12 mouse cellular contexts compared by ENCODE assay signal in genomic region chr5:135042105-135042788, GRCm38 (mm10). TPM values are rescaled to one million over a fixed set of nuclear protein-coding genes. Genes with fewer than 3 reads are reported as not detected.
A peak's percentile ranks its signal among the peaks of the same experiment; 100 is the strongest.
DNase-seq lines count a peak whose midpoint lies in the region; ATAC-seq and TF ChIP-seq lines count a peak whose summit lies in the region.
"Had no signal": no experiment of that assay in that cellular context is flagged by ENCODE, and none has a peak within 500 bp of the region (broad histone marks: within the 10 kb centered on the region; RNA-seq: fewer than 3 reads in every experiment).

No protein-coding gene starts in this region.

- intact Hi-C loops in gastrocnemius, postnatal 14 days (cut with DNase I; ENCODE audit: low total_unique reads), result no loop called here

- no peaks in the 10 kb centered on the region for H3K27me3 ChIP-seq in intestine, embryonic 15.5 days (replicated peaks)
- H3K27me3 ChIP-seq in intestine, postnatal 0 days (replicated peaks; ENCODE audit: control insufficient read depth, insufficient read depth, low read length), result no peaks in the 10 kb centered on the region
- H3K27me3 ChIP-seq in embryonic facial prominence, embryonic 11.5 days (ENCODE audit: control insufficient read depth, insufficient read depth, low read length), result no peaks in the 10 kb centered on the region
- no peaks in the 10 kb centered on the region for H3K27me3 ChIP-seq in liver, postnatal 0 days (ENCODE audit: insufficient read depth, low read length)

- in situ Hi-C loops in ES-E14 (cut with MboI; ENCODE audit: low sequenced_read_pairs in 2 of 2, unreplicated experiment in 2 of 2), result no loop called here

- 0 out of 2 replicates have a peak, but pooled peaks cover 7% of the 10 kb centered on the region for H3K4me1 ChIP-seq in intestine, embryonic 15.5 days (replicated peaks)
- no peaks in the 10 kb centered on the region for H3K4me1 ChIP-seq in intestine, postnatal 0 days (replicated peaks; ENCODE audit: control insufficient read depth, insufficient read depth, low read length)
- H3K4me1 ChIP-seq in ES-E14 (ENCODE audit: control insufficient read depth in 2 of 2, insufficient read depth in 2 of 2, low read length in 2 of 2, poor library complexity in 1 of 2), result peaks cover 2 to 18% of the 10 kb centered on the region in 2 experiments; a peak in 1 of 4 replicates
- no peaks in the 10 kb centered on the region for H3K4me1 ChIP-seq in embryonic facial prominence, embryonic 11.5 days (ENCODE audit: control insufficient read depth, insufficient read depth, low read length)
- H3K4me1 ChIP-seq in liver, postnatal 0 days (ENCODE audit: insufficient read depth), result peaks cover 15% of the 10 kb centered on the region

- no peak overlapping the region for H3K4me3 ChIP-seq in intestine, embryonic 15.5 days (replicated peaks)
- H3K4me3 ChIP-seq in intestine, postnatal 0 days (ENCODE audit: low read depth, low read length), result no peak overlapping the region
- H3K4me3 ChIP-seq in ES-E14 (ENCODE audit: insufficient read depth in 1 of 2, low read depth in 1 of 2, low read length in 2 of 2, poor library complexity in 1 of 2, severe bottlenecking in 1 of 2), result peak overlapping the region; percentile 69 to 83
- H3K4me3 ChIP-seq in embryonic facial prominence, embryonic 11.5 days (ENCODE audit: low read depth, low read length), result no peak overlapping the region
- H3K4me3 ChIP-seq in liver, postnatal 0 days (ENCODE audit: low read depth, low read length), result no peak overlapping the region

- no peaks in the 10 kb centered on the region for H3K9me3 ChIP-seq in intestine, embryonic 15.5 days
- no peaks in the 10 kb centered on the region for H3K9me3 ChIP-seq in intestine, postnatal 0 days (ENCODE audit: control insufficient read depth)
- no peaks in the 10 kb centered on the region for H3K9me3 ChIP-seq in ES-E14 (ENCODE audit: control insufficient read depth, insufficient read depth, low read depth, low read length)
- no peaks in the 10 kb centered on the region for H3K9me3 ChIP-seq in embryonic facial prominence, embryonic 11.5 days (replicated peaks; ENCODE audit: control insufficient read depth, low read length)
- no peaks in the 10 kb centered on the region for H3K9me3 ChIP-seq in liver, postnatal 0 days (ENCODE audit: low read length)
- H3K9me3 ChIP-seq: G1E had no signal

- 0 out of 2 replicates have a peak, but pooled peaks cover 9% of the 10 kb centered on the region for H3K36me3 ChIP-seq in intestine, embryonic 15.5 days
- peaks cover 42% of the 10 kb centered on the region for H3K36me3 ChIP-seq in intestine, postnatal 0 days (ENCODE audit: control insufficient read depth, insufficient read depth)
- H3K36me3 ChIP-seq in ES-E14 (ENCODE audit: control insufficient read depth, insufficient read depth, low read length, poor library complexity, severe bottlenecking), result peaks cover 6% of the 10 kb centered on the region
- H3K36me3 ChIP-seq in embryonic facial prominence, embryonic 11.5 days (replicated peaks; ENCODE audit: control insufficient read depth, insufficient read depth, low read depth, low read length), result no peaks in the 10 kb centered on the region; the same call in 1 of the 2 replicates
- peaks cover 5% of the 10 kb centered on the region; the same call in 1 of the 2 replicates for H3K36me3 ChIP-seq in liver, postnatal 0 days (replicated peaks; ENCODE audit: insufficient read depth, low read length)

- DNase-seq in ES-E14 (ENCODE audit: low read depth, low spot score), result peak; percentile 87
- DNase-seq in embryonic facial prominence, embryonic 11.5 days (ENCODE audit: low spot score), result no peak
- peak; percentile 52 for DNase-seq in liver, postnatal 0 days
- DNase-seq in adrenal gland, postnatal 10 days, result no peak
- DNase-seq in gastrocnemius, postnatal 14 days, result no peak
- DNase-seq: cerebellum, postnatal 36 days; kidney, postnatal 25 days; thymus, postnatal 36 days had no signal

- no peak for TF ChIP-seq CTCF in intestine, postnatal 0 days (IDR thresholded peaks at IDR 0.05; ENCODE audit: low read depth)
- no peak for TF ChIP-seq CTCF in liver, postnatal 0 days (IDR thresholded peaks at IDR 0.05; ENCODE audit: low read depth)

- peak; percentile 36; the same call in 1 of the 2 replicates for ATAC-seq in intestine, embryonic 15.5 days
- no peak; the same call in 1 of the 2 replicates for ATAC-seq in intestine, postnatal 0 days
- ATAC-seq in embryonic facial prominence, embryonic 11.5 days (replicated peaks; ENCODE audit: insufficient number of reproducible peaks, low FRiP score, low TSS enrichment, low read depth), result peak; percentile 24; the same call in 1 of the 2 replicates
- peak; percentile 81 for ATAC-seq in liver, postnatal 0 days
- ATAC-seq: forebrain, embryonic 16.5 days had no signal

- peak overlapping the region; percentile 6; the same call in 1 of the 2 replicates for H3K4me2 ChIP-seq in intestine, embryonic 15.5 days (replicated peaks)
- H3K4me2 ChIP-seq in intestine, postnatal 0 days (replicated peaks; ENCODE audit: low read depth), result no peak overlapping the region
- H3K4me2 ChIP-seq in embryonic facial prominence, embryonic 11.5 days (ENCODE audit: low read depth, low read length), result no peak overlapping the region
- peak overlapping the region; percentile 51 for H3K4me2 ChIP-seq in liver, postnatal 0 days (ENCODE audit: low read depth, low read length)

- WGBS in intestine, embryonic 15.5 days, result 46% methylated on average over 19 of the region's 21 CpGs
- 56% methylated on average over 20 of the region's 21 CpGs for WGBS in intestine, postnatal 0 days
- WGBS in embryonic facial prominence, embryonic 11.5 days, result 26% methylated on average over 21 of the region's 21 CpGs
- WGBS in liver, postnatal 0 days (ENCODE audit: insufficient replicate concordance), result 55% methylated on average over 18 of the region's 21 CpGs

- TF ChIP-seq EP300 in liver, postnatal 0 days (IDR thresholded peaks at IDR 0.05; ENCODE audit: low read depth), result no peak

- H3K27ac ChIP-seq in intestine, embryonic 15.5 days, result no peak overlapping the region
- H3K27ac ChIP-seq in intestine, postnatal 0 days (ENCODE audit: low read depth, low read length), result no peak overlapping the region
- no peak overlapping the region for H3K27ac ChIP-seq in ES-E14 (ENCODE audit: insufficient read depth, low read depth, low read length, poor library complexity, severe bottlenecking)
- H3K27ac ChIP-seq in embryonic facial prominence, embryonic 11.5 days (replicated peaks; ENCODE audit: low read depth, low read length), result no peak overlapping the region
- H3K27ac ChIP-seq in liver, postnatal 0 days (ENCODE audit: low read depth), result peak overlapping the region; percentile 34; the same call in 1 of the 2 replicates

- no peak overlapping the region for H3K9ac ChIP-seq in intestine, embryonic 15.5 days
- no peak overlapping the region for H3K9ac ChIP-seq in intestine, postnatal 0 days (ENCODE audit: low read depth, low read length)
- H3K9ac ChIP-seq in ES-E14 (ENCODE audit: insufficient read depth, low read depth, low read length, poor library complexity, severe bottlenecking), result peak overlapping the region; percentile 34; the same call in 1 of the 2 replicates
- H3K9ac ChIP-seq in embryonic facial prominence, embryonic 11.5 days (replicated peaks; ENCODE audit: low read length), result no peak overlapping the region
- H3K9ac ChIP-seq in liver, postnatal 0 days (replicated peaks), result no peak overlapping the region

RNA-seq across cellular contexts. Expression of gene Stx1a, which starts 19.0 kb away (rescaled TPM):
- polyA plus RNA-seq in intestine, embryonic 15.5 days (2015; fragmentation: Nextera tagmentation; extraction: Ambion mirVana), result 13.0 and 15.7 TPM in 2 replicates
- 5.6 and 6.5 TPM in 2 replicates for polyA plus RNA-seq in intestine, postnatal 0 days (2015; fragmentation: Nextera tagmentation; extraction: Ambion mirVana)
- 9.5 and 14.6 TPM in 2 replicates for total RNA-seq in ES-E14 (2012; rRNA removed)
- polyA plus RNA-seq in embryonic facial prominence, embryonic 11.5 days (2014; fragmentation: Nextera tagmentation; extraction: Ambion mirVana), result 12.1 and 14.2 TPM in 2 replicates
- 2.3 and 2.5 TPM in 2 replicates for polyA plus RNA-seq in liver, postnatal 0 days (2015; fragmentation: Nextera tagmentation; extraction: Ambion mirVana)
- 1 to 10 TPM; 6.8 to 9.5 TPM for total RNA-seq in adrenal gland, postnatal 10 days (2021)
- total RNA-seq in gastrocnemius, postnatal 14 days (2021), result 1 to 10 TPM; 1.4 to 1.5 TPM

RNA-seq across cellular contexts. Expression of gene Dnajc30, which starts 21.8 kb away (rescaled TPM):
- 30.7 and 33.6 TPM in 2 replicates for polyA plus RNA-seq in intestine, embryonic 15.5 days (2015; fragmentation: Nextera tagmentation; extraction: Ambion mirVana)
- 35.9 and 40.7 TPM in 2 replicates for polyA plus RNA-seq in intestine, postnatal 0 days (2015; fragmentation: Nextera tagmentation; extraction: Ambion mirVana)
- 6.2 and 8.3 TPM in 2 replicates for total RNA-seq in ES-E14 (2012; rRNA removed)
- 29.3 and 30.8 TPM in 2 replicates for polyA plus RNA-seq in embryonic facial prominence, embryonic 11.5 days (2014; fragmentation: Nextera tagmentation; extraction: Ambion mirVana)
- 28.7 and 33.3 TPM in 2 replicates for polyA plus RNA-seq in liver, postnatal 0 days (2015; fragmentation: Nextera tagmentation; extraction: Ambion mirVana)
- 10 to 100 TPM; 23.7 to 24.5 TPM for total RNA-seq in adrenal gland, postnatal 10 days (2021)
- 10 to 100 TPM; 24.0 to 25.8 TPM for total RNA-seq in gastrocnemius, postnatal 14 days (2021)

RNA-seq across cellular contexts. Expression of gene Bud23, which starts 22.5 kb away (rescaled TPM):
- polyA plus RNA-seq in intestine, embryonic 15.5 days (2015; fragmentation: Nextera tagmentation; extraction: Ambion mirVana), result 106 and 115 TPM in 2 replicates
- 40.0 and 40.6 TPM in 2 replicates for polyA plus RNA-seq in intestine, postnatal 0 days (2015; fragmentation: Nextera tagmentation; extraction: Ambion mirVana)
- total RNA-seq in ES-E14 (2012; rRNA removed), result 110 and 112 TPM in 2 replicates
- 136 and 146 TPM in 2 replicates for polyA plus RNA-seq in embryonic facial prominence, embryonic 11.5 days (2014; fragmentation: Nextera tagmentation; extraction: Ambion mirVana)
- polyA plus RNA-seq in liver, postnatal 0 days (2015; fragmentation: Nextera tagmentation; extraction: Ambion mirVana), result 38.3 TPM in 2 replicates
- total RNA-seq in adrenal gland, postnatal 10 days (2021), result 10 to 100 TPM; 41.3 to 44.6 TPM
- total RNA-seq in gastrocnemius, postnatal 14 days (2021), result 10 to 100 TPM; 24.7 to 33.0 TPM

RNA-seq across cellular contexts. Expression of gene Abhd11, which starts 33.3 kb away (rescaled TPM):
- 96.0 and 101 TPM in 2 replicates for polyA plus RNA-seq in intestine, embryonic 15.5 days (2015; fragmentation: Nextera tagmentation; extraction: Ambion mirVana)
- 60.1 and 61.9 TPM in 2 replicates for polyA plus RNA-seq in intestine, postnatal 0 days (2015; fragmentation: Nextera tagmentation; extraction: Ambion mirVana)
- total RNA-seq in ES-E14 (2012; rRNA removed), result 64.8 and 105 TPM in 2 replicates
- polyA plus RNA-seq in embryonic facial prominence, embryonic 11.5 days (2014; fragmentation: Nextera tagmentation; extraction: Ambion mirVana), result 41.7 and 42.7 TPM in 2 replicates
- polyA plus RNA-seq in liver, postnatal 0 days (2015; fragmentation: Nextera tagmentation; extraction: Ambion mirVana), result 47.9 and 49.2 TPM in 2 replicates
- total RNA-seq in adrenal gland, postnatal 10 days (2021), result 10 to 100 TPM; 67.3 to 77.9 TPM
- 10 to 100 TPM; 64.1 to 69.1 TPM for total RNA-seq in gastrocnemius, postnatal 14 days (2021)

RNA-seq across cellular contexts. Expression of gene Vps37d, which starts 35.8 kb away (rescaled TPM):
- 5.4 and 6.0 TPM in 2 replicates for polyA plus RNA-seq in intestine, embryonic 15.5 days (2015; fragmentation: Nextera tagmentation; extraction: Ambion mirVana)
- 2.5 and 2.9 TPM in 2 replicates for polyA plus RNA-seq in intestine, postnatal 0 days (2015; fragmentation: Nextera tagmentation; extraction: Ambion mirVana)
- 2.0 and 3.0 TPM in 2 replicates for total RNA-seq in ES-E14 (2012; rRNA removed)
- polyA plus RNA-seq in embryonic facial prominence, embryonic 11.5 days (2014; fragmentation: Nextera tagmentation; extraction: Ambion mirVana), result 7.1 and 9.1 TPM in 2 replicates
- polyA plus RNA-seq in liver, postnatal 0 days (2015; fragmentation: Nextera tagmentation; extraction: Ambion mirVana), result 0.53 and 0.80 TPM in 2 replicates
- 1 to 10 TPM; 3.8 to 4.5 TPM for total RNA-seq in adrenal gland, postnatal 10 days (2021)
- total RNA-seq in gastrocnemius, postnatal 14 days (2021), result 1 to 10 TPM in 1 of 2 experiments, under 1 TPM in 1; 0.84 to 1.7 TPM
- total RNA-seq: G1E had no signal

Comparison
In these comparisons a context has a peak if more than half of its experiments do, and no peak if none do; other contexts are left out.
1. H3K4me2 ChIP-seq: peak in intestine, embryonic 15.5 days (single experiment) and liver, postnatal 0 days (single experiment); none in intestine, postnatal 0 days (single experiment) and embryonic facial prominence, embryonic 11.5 days (single experiment).
2. H3K4me3 ChIP-seq: peak in ES-E14 (2 of 2); none in intestine, embryonic 15.5 days (single experiment), intestine, postnatal 0 days (single experiment), embryonic facial prominence, embryonic 11.5 days (single experiment) and liver, postnatal 0 days (single experiment).
3. DNase-seq: peak in ES-E14 (single experiment) and liver, postnatal 0 days (single experiment); none in embryonic facial prominence, embryonic 11.5 days (single experiment), adrenal gland, postnatal 10 days (single experiment) and gastrocnemius, postnatal 14 days (single experiment).